Mouse (Mus musculus): ENCODE results near the gene Tagln2. TPM values are rescaled to one million over a fixed set of nuclear protein-coding genes. Genes with fewer than 3 reads are reported as not detected.

The Tagln2 gene
- total and polyA plus RNA-seq, 2 experiments, result 14.9 to 25.6 TPM

DNA sequence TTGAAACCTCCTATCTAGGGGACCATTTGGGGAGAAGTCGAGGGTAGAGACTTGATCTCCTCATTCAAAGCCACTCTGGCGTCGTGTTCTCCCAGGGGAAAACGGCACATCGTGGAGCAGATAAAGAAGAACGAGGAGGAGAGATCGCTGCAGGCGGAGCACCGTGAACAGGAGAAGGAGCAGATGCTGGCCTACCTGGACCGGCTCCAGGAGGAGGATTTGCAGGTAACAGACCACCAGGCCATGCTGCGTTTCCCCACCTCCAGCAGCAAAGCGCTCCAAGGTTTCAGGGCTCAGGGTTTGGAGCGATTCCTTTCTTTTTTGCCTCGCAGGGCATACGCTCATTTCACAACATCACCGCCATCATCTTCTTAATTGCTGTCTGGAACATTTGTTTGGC, 35.3 kb downstream of the Tagln2 start:
- Histone ChIP-seq H3K79me2 (ENCODE audit: control insufficient read depth, insufficient read depth, low read length) (no peaks in the 10 kb centered on the region), H3K36me3 (ENCODE audit: control insufficient read depth, insufficient read depth, low read length) (no peaks in the 10 kb centered on the region), H3K4me1 (ENCODE audit: control insufficient read depth, insufficient read depth, low read length) (no peaks in the 10 kb centered on the region), H3K27ac (replicated peaks; ENCODE audit: insufficient read depth, low read depth, low read length) (no peak overlapping the region), H3K9ac (ENCODE audit: low read depth, low read length) (no peak overlapping the region), H3K27me3 (ENCODE audit: control insufficient read depth, insufficient read depth, low read length) (0 out of 2 replicates have a peak, but pooled peaks cover 4% of the 10 kb centered on the region), H3K4me3 (ENCODE audit: insufficient read depth, low read depth, low read length) (no peak overlapping the region)
- DNase-seq (ENCODE audit: extremely low read depth, low read depth, low spot score), result no peak
- TF ChIP-seq POLR2A (IDR thresholded peaks at IDR 0.05; ENCODE audit: extremely low read depth, insufficient read depth, low read length) (no peak), CTCF (IDR thresholded peaks at IDR 0.05; ENCODE audit: low read depth, low read length) (no peak)
- WGBS, result 83% methylated on average over 16 of the region's 16 CpGs

DNA sequence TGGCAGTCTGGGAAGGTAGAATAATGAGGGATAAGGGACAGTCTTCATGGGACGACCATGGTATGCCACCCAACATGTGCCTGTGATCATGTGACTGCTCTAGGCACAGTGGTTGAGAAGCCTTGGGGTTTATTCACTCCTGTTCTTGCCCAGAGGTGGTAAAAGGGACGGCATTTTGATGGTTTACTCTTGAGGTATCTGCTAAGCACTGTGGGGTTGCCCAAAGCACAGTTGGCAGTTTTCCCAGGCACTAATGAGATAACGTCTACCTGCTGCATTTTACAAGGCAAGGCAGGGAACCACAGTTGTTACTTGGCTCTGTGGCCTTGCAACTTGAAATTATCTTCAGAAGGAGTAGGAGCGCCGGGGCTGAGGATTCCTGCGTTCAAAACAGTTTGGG, 40.0 kb downstream of the Tagln2 start:
- Histone ChIP-seq H3K79me2 (ENCODE audit: control insufficient read depth, insufficient read depth, low read length) (no peaks in the 10 kb centered on the region), H3K4me1 (ENCODE audit: control insufficient read depth, insufficient read depth, low read length) (no peaks in the 10 kb centered on the region), H3K27ac (replicated peaks; ENCODE audit: insufficient read depth, low read depth, low read length) (no peak overlapping the region), H3K9ac (ENCODE audit: low read depth, low read length) (no peak overlapping the region), H3K4me3 (ENCODE audit: insufficient read depth, low read depth, low read length) (no peak overlapping the region), H3K36me3 (ENCODE audit: control insufficient read depth, insufficient read depth, low read length) (no peaks in the 10 kb centered on the region), H3K27me3 (ENCODE audit: control insufficient read depth, insufficient read depth, low read length) (no peaks in the 10 kb centered on the region)
- TF ChIP-seq POLR2A (IDR thresholded peaks at IDR 0.05; ENCODE audit: extremely low read depth, insufficient read depth, low read length) (no peak), CTCF (IDR thresholded peaks at IDR 0.05; ENCODE audit: low read depth, low read length) (no peak)
- no peak for DNase-seq (ENCODE audit: extremely low read depth, low read depth, low spot score)
- 66% methylated on average over 6 of the region's 6 CpGs for WGBS

DNA sequence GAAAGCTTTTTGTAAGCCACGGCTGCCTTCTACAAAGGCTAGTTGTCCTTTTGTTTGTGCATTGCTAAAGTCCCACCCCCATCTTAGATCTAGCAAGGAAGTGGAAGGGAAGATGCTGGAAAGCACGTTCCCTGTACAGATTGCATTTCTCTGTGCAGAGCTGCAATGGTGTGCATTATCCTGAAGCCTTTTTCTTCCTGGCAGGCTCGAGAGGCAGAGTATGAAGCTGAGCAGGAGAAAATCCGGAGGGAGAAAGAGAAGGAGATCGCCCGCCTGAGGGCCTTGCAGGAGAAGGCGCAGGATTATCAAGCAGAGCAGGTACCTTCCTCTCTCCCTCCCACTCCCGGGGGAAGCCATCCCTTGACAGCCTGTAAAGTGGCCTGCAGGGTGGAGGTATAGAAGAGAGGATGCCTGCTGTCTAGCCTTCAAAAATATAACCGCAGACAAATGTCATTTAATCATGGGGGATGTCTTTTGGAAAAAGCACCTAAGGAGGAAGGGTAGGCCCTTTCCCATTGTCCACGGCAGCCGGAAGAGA, 40.5 kb downstream of the Tagln2 start:
- Histone ChIP-seq H3K4me1 (ENCODE audit: control insufficient read depth, insufficient read depth, low read length) (no peaks in the 10 kb centered on the region), H3K79me2 (ENCODE audit: control insufficient read depth, insufficient read depth, low read length) (no peaks in the 10 kb centered on the region), H3K27me3 (ENCODE audit: control insufficient read depth, insufficient read depth, low read length) (no peaks in the 10 kb centered on the region), H3K36me3 (ENCODE audit: control insufficient read depth, insufficient read depth, low read length) (no peaks in the 10 kb centered on the region), H3K4me3 (ENCODE audit: insufficient read depth, low read depth, low read length) (no peak overlapping the region), H3K9ac (ENCODE audit: low read depth, low read length) (no peak overlapping the region), H3K27ac (replicated peaks; ENCODE audit: insufficient read depth, low read depth, low read length) (no peak overlapping the region)
- WGBS, result 62% methylated on average over 11 of the region's 11 CpGs
- TF ChIP-seq CTCF (IDR thresholded peaks at IDR 0.05; ENCODE audit: low read depth, low read length), result no peak
- no peak for TF ChIP-seq POLR2A (IDR thresholded peaks at IDR 0.05; ENCODE audit: extremely low read depth, insufficient read depth, low read length)
- DNase-seq (ENCODE audit: extremely low read depth, low read depth, low spot score), result no peak

DNA sequence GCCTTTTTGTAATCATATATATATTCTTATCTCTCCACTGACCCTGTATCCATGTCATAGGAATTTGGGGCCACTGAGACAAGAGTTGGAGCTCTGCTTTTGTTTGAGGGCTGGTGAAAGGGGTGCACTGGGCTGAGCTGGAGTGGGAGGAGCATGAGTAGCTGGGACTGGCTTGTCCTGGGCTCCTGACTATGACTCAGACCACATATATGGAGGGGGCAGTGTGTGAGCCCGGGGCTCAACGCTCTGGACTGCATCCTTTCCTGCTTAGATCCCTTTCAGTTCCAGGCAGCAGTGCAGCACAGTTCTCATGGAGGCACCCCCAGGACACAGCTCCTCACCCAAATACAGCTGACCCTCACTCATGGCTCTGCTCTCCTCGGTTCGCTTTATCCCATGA, 46.2 kb downstream of the Tagln2 start:
- Histone ChIP-seq H3K36me3 (ENCODE audit: control insufficient read depth, insufficient read depth, low read length) (no peaks in the 10 kb centered on the region), H3K79me2 (ENCODE audit: control insufficient read depth, insufficient read depth, low read length) (no peaks in the 10 kb centered on the region), H3K4me3 (ENCODE audit: insufficient read depth, low read depth, low read length) (no peak overlapping the region), H3K4me1 (ENCODE audit: control insufficient read depth, insufficient read depth, low read length) (no peaks in the 10 kb centered on the region), H3K27me3 (ENCODE audit: control insufficient read depth, insufficient read depth, low read length) (no peaks in the 10 kb centered on the region), H3K9ac (ENCODE audit: low read depth, low read length) (no peak overlapping the region), H3K27ac (replicated peaks; ENCODE audit: insufficient read depth, low read depth, low read length) (no peak overlapping the region)
- WGBS, result 82% methylated on average over 4 of the region's 4 CpGs
- no peak for DNase-seq (ENCODE audit: extremely low read depth, low read depth, low spot score)
- TF ChIP-seq CTCF (IDR thresholded peaks at IDR 0.05; ENCODE audit: low read depth, low read length), result no peak
- no peak for TF ChIP-seq POLR2A (IDR thresholded peaks at IDR 0.05; ENCODE audit: extremely low read depth, insufficient read depth, low read length)

DNA sequence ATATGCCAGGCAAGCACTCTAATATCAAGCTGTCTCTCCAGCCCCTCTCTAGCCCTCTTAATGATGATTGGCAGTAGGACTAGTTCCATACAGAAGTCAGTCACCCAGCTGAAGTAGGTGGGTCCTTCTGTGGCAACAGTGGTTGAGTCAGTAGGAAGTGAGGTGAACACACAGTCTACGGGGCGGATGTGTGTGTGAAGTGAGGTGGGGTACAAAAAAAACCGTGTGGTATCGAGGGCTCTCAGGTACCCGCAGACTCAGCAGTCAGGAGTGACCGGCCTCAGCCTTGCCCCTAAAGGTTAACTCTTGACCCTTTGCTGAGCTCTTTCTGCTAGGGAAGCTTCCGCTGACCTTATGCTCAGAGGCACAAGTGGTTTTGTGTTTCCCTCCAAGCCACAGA, 48.7 kb downstream of the Tagln2 start:
- H3K4me3 ChIP-seq (ENCODE audit: insufficient read depth, low read depth, low read length), result no peak overlapping the region
- H3K9ac ChIP-seq (ENCODE audit: low read depth, low read length), result no peak overlapping the region
- WGBS, result 46% methylated on average over 7 of the region's 7 CpGs
- no peak for DNase-seq (ENCODE audit: extremely low read depth, low read depth, low spot score)
- TF ChIP-seq CTCF (IDR thresholded peaks at IDR 0.05; ENCODE audit: low read depth, low read length), result no peak
- H3K79me2 ChIP-seq (ENCODE audit: control insufficient read depth, insufficient read depth, low read length), result no peaks in the 10 kb centered on the region
- H3K4me1 ChIP-seq (ENCODE audit: control insufficient read depth, insufficient read depth, low read length), result no peaks in the 10 kb centered on the region
- H3K27me3 ChIP-seq (ENCODE audit: control insufficient read depth, insufficient read depth, low read length), result no peaks in the 10 kb centered on the region
- no peak overlapping the region for H3K27ac ChIP-seq (replicated peaks; ENCODE audit: insufficient read depth, low read depth, low read length)
- H3K36me3 ChIP-seq (ENCODE audit: control insufficient read depth, insufficient read depth, low read length), result no peaks in the 10 kb centered on the region

DNA sequence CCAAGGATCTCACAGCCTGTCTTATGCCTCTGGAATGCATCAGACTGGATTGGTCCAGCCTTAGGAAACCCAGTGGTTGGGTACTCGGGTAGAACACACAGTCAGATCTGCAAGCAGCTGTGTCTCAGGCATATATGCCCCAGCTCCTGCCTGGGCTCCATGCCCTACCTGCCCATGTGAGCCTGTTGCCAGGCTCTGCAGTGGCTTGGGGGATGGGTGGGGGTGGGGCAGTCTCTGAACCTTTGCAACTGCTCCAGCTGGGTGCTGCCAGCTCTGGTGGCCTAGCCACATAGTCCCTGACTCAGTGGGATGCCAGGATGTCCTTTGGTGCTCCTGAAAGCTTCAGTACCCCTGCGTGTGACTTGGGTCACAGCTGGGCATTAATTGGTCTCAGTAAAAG, 49.5 kb downstream of the Tagln2 start:
- no peak for DNase-seq (ENCODE audit: extremely low read depth, low read depth, low spot score)
- no peaks in the 10 kb centered on the region for H3K79me2 ChIP-seq (ENCODE audit: control insufficient read depth, insufficient read depth, low read length)
- no peak for TF ChIP-seq POLR2A (IDR thresholded peaks at IDR 0.05; ENCODE audit: extremely low read depth, insufficient read depth, low read length)
- TF ChIP-seq CTCF (IDR thresholded peaks at IDR 0.05; ENCODE audit: low read depth, low read length), result no peak
- no peak overlapping the region for H3K4me3 ChIP-seq (ENCODE audit: insufficient read depth, low read depth, low read length)
- H3K27ac ChIP-seq (replicated peaks; ENCODE audit: insufficient read depth, low read depth, low read length), result no peak overlapping the region
- H3K27me3 ChIP-seq (ENCODE audit: control insufficient read depth, insufficient read depth, low read length), result no peaks in the 10 kb centered on the region
- WGBS, result 32% methylated on average over 2 of the region's 2 CpGs
- H3K9ac ChIP-seq (ENCODE audit: low read depth, low read length), result no peak overlapping the region
- H3K36me3 ChIP-seq (ENCODE audit: control insufficient read depth, insufficient read depth, low read length), result no peaks in the 10 kb centered on the region
- no peaks in the 10 kb centered on the region for H3K4me1 ChIP-seq (ENCODE audit: control insufficient read depth, insufficient read depth, low read length)
